Mouse (Mus musculus): ENCODE results near the gene Tatdn2. TPM values are rescaled to one million over a fixed set of nuclear protein-coding genes. Genes with fewer than 3 reads are reported as not detected.

Tatdn2 gene
- total RNA-seq, 2 experiments from 2014 or later = 50.4 to 63.2 TPM

Small RNA genes lying within 50 kb of the gene (microRNA-seq; reads per million reads assigned to microRNA genes)
- 0.61 to 0.95 reads per million in 2 experiments for gene Mir7042 (ENCODE audit: borderline number of aligned reads in 2 of 2)

Other genes starting within 250 kb of the Tatdn2 start
- 1 to 10 TPM in 1 of 2 experiments, under 1 TPM in 1; 0.83 to 2.6 TPM for gene Il17re, start 238.6 kb upstream of the Tatdn2 start, total RNA-seq (2021)
- 10 to 100 TPM; 19.9 to 26.9 TPM for gene Il17rc, start 225.6 kb upstream of the Tatdn2 start, total RNA-seq (2021)
- 10 to 100 TPM; 53.7 to 55.8 TPM for gene Creld1, start 213.8 kb upstream of the Tatdn2 start, total RNA-seq (2021)
- gene Prrt3, start 195.1 kb upstream of the Tatdn2 start, total RNA-seq (2021) = under 1 TPM in 1 of 2 experiments, not detected in 1; 0.32 TPM
- gene Emc3, start 165.4 kb upstream of the Tatdn2 start, total RNA-seq (2021) = 100 to 1,000 TPM in 1 of 2 experiments, 10 to 100 TPM in 1; 89.8 to 107 TPM
- under 1 TPM; 0.19 to 0.43 TPM for gene Fancd2, start 165.4 kb upstream of the Tatdn2 start, total RNA-seq (2021)
- gene Fancd2os, start 96.3 kb upstream of the Tatdn2 start, total RNA-seq (2021) = not detected
- gene Brk1, start 92.3 kb upstream of the Tatdn2 start, total RNA-seq (2021) = 100 to 1,000 TPM; 150 to 205 TPM
- 10 to 100 TPM; 20.9 to 21.4 TPM for gene Vhl, start 73.1 kb upstream of the Tatdn2 start, total RNA-seq (2021)
- gene Irak2, start 58.6 kb upstream of the Tatdn2 start, total RNA-seq (2021) = 10 to 100 TPM; 17.1 to 51.5 TPM
- gene Ghrl, start 22.8 kb downstream of the Tatdn2 start, total RNA-seq (2021) = not detected
- gene Sec13, start 43.7 kb downstream of the Tatdn2 start, total RNA-seq (2021) = 100 to 1,000 TPM; 111 to 113 TPM

All from adrenal gland, adult 18-20 months (tissue).